Mouse (Mus musculus): Measurements from ENCODE around the gene Tfpt. TPM values are rescaled to one million over a fixed set of nuclear protein-coding genes. Genes with fewer than 3 reads are reported as not detected.
A peak's percentile ranks its signal among the peaks of the same experiment; 100 is the strongest.

Gene Tfpt
- total RNA-seq (2015) (16.8 and 31.8 TPM in 2 replicates), total RNA-seq (2017) (34.4 and 44.2 TPM in 2 replicates)

- ATAC-seq (replicated peaks; ENCODE audit: poor library complexity), result peak; percentile 94
Observed at GRCm38 (mm10) chr7:3629543-3630477, at the start of gene Tfpt, which contains the start of gene Prpf31. Gene Tfpt, minus strand, starts transcription at chr7:3629929. Gene Prpf31, plus strand, starts transcription at chr7:3629985.

GRCm38 (mm10) chr7:3677342-3677741 lies 47.6 kb upstream of the Tfpt start, which contains the start of gene Tmc4:
Gene Tmc4, minus strand, starts transcription at chr7:3677553.
- ATAC-seq (replicated peaks; ENCODE audit: poor library complexity), result no peak

- ATAC-seq (replicated peaks; ENCODE audit: poor library complexity), result no peak
Observed at GRCm38 (mm10) chr7:3676371-3676770, 46.6 kb upstream of the Tfpt start.

- 0 out of 2 replicates have a peak, but pooled peaks have one; percentile 4 for ATAC-seq (replicated peaks; ENCODE audit: poor library complexity)
Observed at GRCm38 (mm10) chr7:3675228-3675548, 45.5 kb upstream of the Tfpt start.

GRCm38 (mm10) chr7:3674507-3675227 lies 44.9 kb upstream of the Tfpt start:
- peak; percentile 99 for ATAC-seq (replicated peaks; ENCODE audit: poor library complexity)

GRCm38 (mm10) chr7:3666921-3667391 lies 37.2 kb upstream of the Tfpt start:
- peak; percentile 18 for ATAC-seq (replicated peaks; ENCODE audit: poor library complexity)

- ATAC-seq (replicated peaks; ENCODE audit: poor library complexity), result peak; percentile 90
Observed at GRCm38 (mm10) chr7:3665215-3666114, 35.7 kb upstream of the Tfpt start, which contains the start of gene Leng1. Gene Leng1, minus strand, starts transcription at chr7:3665840.

GRCm38 (mm10) chr7:3664524-3665214 lies 34.9 kb upstream of the Tfpt start:
- ATAC-seq (replicated peaks; ENCODE audit: poor library complexity), result no peak

GRCm38 (mm10) chr7:3658578-3658977 lies 28.8 kb upstream of the Tfpt start:
- ATAC-seq (replicated peaks; ENCODE audit: poor library complexity), result no peak

GRCm38 (mm10) chr7:3656966-3657365 lies 27.2 kb upstream of the Tfpt start:
- ATAC-seq (replicated peaks; ENCODE audit: poor library complexity), result no peak

- no peak for ATAC-seq (replicated peaks; ENCODE audit: poor library complexity)
Observed at GRCm38 (mm10) chr7:3646641-3647040, 16.9 kb upstream of the Tfpt start.

- ATAC-seq (replicated peaks; ENCODE audit: poor library complexity), result no peak
Observed at GRCm38 (mm10) chr7:3646188-3646587, 16.5 kb upstream of the Tfpt start.

GRCm38 (mm10) chr7:3645488-3646025 lies 15.8 kb upstream of the Tfpt start:
- ATAC-seq (replicated peaks; ENCODE audit: poor library complexity), result peak; percentile 26

- peak; percentile 81 for ATAC-seq (replicated peaks; ENCODE audit: poor library complexity)
Observed at GRCm38 (mm10) chr7:3644672-3645487, 15.2 kb upstream of the Tfpt start, which contains the start of gene Cnot3. Gene Cnot3, plus strand, starts transcription at chr7:3645268.

GRCm38 (mm10) chr7:3644348-3644671 lies 14.6 kb upstream of the Tfpt start:
- ATAC-seq (replicated peaks; ENCODE audit: poor library complexity), result no peak

GRCm38 (mm10) chr7:3643843-3644242 lies 14.1 kb upstream of the Tfpt start:
- no peak for ATAC-seq (replicated peaks; ENCODE audit: poor library complexity)

GRCm38 (mm10) chr7:3643412-3643811 lies 13.7 kb upstream of the Tfpt start:
- no peak for ATAC-seq (replicated peaks; ENCODE audit: poor library complexity)

GRCm38 (mm10) chr7:3630478-3630815 lies 718 bp upstream of the Tfpt start:
- peak; percentile 10; the same call in 1 of the 2 replicates for ATAC-seq (replicated peaks; ENCODE audit: poor library complexity)

- no peak for ATAC-seq (replicated peaks; ENCODE audit: poor library complexity)
Observed at GRCm38 (mm10) chr7:3629030-3629429, 699 bp downstream of the Tfpt start.

All from megakaryocyte progenitor cell, adult 5-6 weeks (primary cell).